Mouse (Mus musculus): ENCODE results near the gene Sec23b.

The Sec23b gene

DNA sequence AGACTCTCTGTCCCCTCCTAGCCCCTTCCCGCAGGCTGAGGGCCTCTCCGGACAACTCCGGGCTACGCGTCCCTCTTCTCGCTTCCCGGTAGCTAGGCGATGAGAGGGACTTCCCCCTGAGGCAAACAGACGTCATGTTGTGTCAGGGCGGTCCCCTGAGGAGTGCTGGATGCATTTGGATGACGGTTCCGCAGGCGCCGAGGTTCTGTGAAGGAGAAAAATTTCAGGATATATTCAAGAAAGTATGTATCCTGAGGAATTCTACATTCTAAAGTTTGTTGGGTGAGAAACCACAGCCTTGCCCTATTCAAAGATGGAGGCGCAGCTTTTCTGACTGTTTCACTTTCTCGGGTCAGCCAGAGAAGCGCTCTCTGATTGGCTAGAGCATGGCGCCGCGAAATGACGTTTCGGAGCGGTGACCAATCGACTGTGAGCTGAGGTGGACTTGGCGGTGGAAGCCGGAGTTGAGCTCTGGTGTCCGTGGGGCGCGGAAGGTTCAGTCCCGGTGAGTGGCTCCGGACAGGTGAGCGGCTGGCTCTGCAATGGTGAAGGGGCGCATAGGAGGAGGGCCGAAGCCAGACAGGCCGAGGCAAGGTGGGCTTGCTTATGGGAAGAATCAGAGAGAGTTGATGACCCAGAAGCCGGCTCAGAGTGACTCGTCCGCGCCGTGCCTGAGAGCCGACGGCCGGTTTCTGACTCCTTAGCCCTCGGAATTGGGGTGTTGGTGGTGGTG lies at the start of gene Sec23b:
Gene Sec23b, plus strand, starts transcription at position 410 of the 733 bp plus-strand sequence.
- CTCF ChIA-PET = interaction anchor here in 3 of 4 experiments (0.6 to 1.0 kb wide), 4 partner anchors 13 to 257 kb away, joined by 3 to 5 read pairs (median 4); partner anchors contain the start of gene Dtd1 (in 1 of the 3)
- POLR2A ChIA-PET = interaction anchor here (0.6 to 2.4 kb wide), 57 partner anchors 9 to 545 kb away, joined by 3 to 33 read pairs (median 4); partner anchors contain the start of genes Dtd1 (in 3 of the 4), Dzank1 (in 3 of the 4), Smim26 (in 3 of the 4) and Polr3f (in 2 of the 4)

GRCm38 (mm10) chr2:144514619-144515018 lies 41.4 kb upstream of the Sec23b start:
- POLR2A ChIA-PET = interaction anchor here in 1 of 4 experiments (0.7 kb wide), 1 partner anchor 146 kb away, joined by 3 read pairs; the partner anchor contains the start of genes Kat14 and Pet117
- CTCF ChIA-PET = no interaction called here

DNA sequence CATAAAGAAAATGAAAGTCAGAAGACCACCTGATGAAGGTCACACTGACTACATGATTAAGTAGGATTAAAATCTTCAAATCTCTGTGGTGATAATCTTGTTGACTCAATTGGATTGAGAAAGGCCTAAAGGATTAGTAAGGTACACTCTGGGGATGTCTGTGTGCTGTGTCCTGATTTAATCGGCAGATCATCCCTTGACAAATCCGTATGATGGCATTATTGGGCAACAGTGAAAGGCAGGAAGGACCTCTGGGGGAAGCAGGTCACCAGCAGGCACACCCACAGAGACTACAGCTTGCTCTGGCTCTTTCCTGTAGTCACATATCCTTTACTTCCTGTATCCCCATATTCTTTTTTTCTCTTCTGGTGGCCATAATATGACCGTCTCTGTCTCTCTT lies 36.3 kb upstream of the Sec23b start:
- ChIA-PET CTCF (no interaction called here), POLR2A (interaction anchor here in 1 of 4 experiments (1.4 kb wide), 1 partner anchor 29 kb away, joined by 4 read pairs; no protein-coding TSS in a partner anchor)

DNA sequence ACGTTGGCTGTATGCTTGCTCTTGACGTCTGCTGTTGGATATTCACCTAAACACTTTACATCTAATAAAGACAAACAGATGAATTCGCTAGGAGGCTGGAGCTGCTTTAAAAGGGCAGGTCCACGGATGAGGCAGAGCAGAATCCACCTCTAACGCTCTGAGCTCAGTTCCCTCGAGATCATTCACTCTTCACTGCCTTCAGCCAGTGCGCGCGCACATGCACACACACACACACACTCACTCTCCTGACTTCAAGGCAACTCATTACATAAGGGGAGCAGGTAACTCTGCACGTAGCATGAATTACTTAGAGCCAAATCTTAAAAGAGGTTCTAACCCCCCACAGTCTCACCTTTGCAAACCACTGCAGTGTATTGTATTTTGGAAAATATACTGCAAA lies 30.2 kb upstream of the Sec23b start:
- ChIA-PET CTCF (interaction anchor here in 1 of 4 experiments (0.8 kb wide), 1 partner anchor 199 kb away, joined by 3 read pairs; no protein-coding TSS in a partner anchor), POLR2A (interaction anchor here in 3 of 4 experiments (0.6 to 2.4 kb wide), 4 partner anchors 25 to 242 kb away, joined by 3 to 16 read pairs (median 5); partner anchors contain the start of genes Rbbp9 (in 1 of the 3) and Sec23b (in 1 of the 3))

GRCm38 (mm10) chr2:144526981-144527820 lies 28.8 kb upstream of the Sec23b start, which contains the start of the genes Dzank1 and Polr3f:
TSS of gene Dzank1 (minus strand) at chr2:144527414.
TSS of gene Polr3f (plus strand) at chr2:144527718.
- POLR2A ChIA-PET = interaction anchor here (0.6 to 2.4 kb wide), 32 partner anchors 8 to 195 kb away, joined by 3 to 33 read pairs (median 4); partner anchors contain the start of genes Rbbp9 (in 3 of the 4), Sec23b (in 3 of the 4), Dtd1 (in 1 of the 4) and Ovol2 (in 1 of the 4)
- CTCF ChIA-PET = interaction anchor here in 1 of 4 experiments (0.6 to 0.9 kb wide), 2 partner anchors 25 to 66 kb away, joined by 3 read pairs; no protein-coding TSS in a partner anchor

- POLR2A ChIA-PET = interaction anchor here in 3 of 4 experiments (0.7 to 2.4 kb wide), 18 partner anchors 10 to 111 kb away, joined by 3 to 33 read pairs (median 5); partner anchors contain the start of genes Rbbp9 (in 3 of the 3), Sec23b (in 2 of the 3) and Smim26 (in 1 of the 3)
- CTCF ChIA-PET = no interaction called here
These were observed 28.2 kb upstream of the Sec23b start for GRCm38 (mm10) chr2:144527821-144528174.

- POLR2A ChIA-PET = interaction anchor here in 1 of 4 experiments (1.5 to 4.1 kb wide), 2 partner anchors 10 to 13 kb away, joined by 4 to 24 read pairs; partner anchors contain the start of genes Dzank1, Polr3f and Rbbp9
- CTCF ChIA-PET = no interaction called here
These were observed 18.9 kb upstream of the Sec23b start for GRCm38 (mm10) chr2:144537123-144537522.

DNA sequence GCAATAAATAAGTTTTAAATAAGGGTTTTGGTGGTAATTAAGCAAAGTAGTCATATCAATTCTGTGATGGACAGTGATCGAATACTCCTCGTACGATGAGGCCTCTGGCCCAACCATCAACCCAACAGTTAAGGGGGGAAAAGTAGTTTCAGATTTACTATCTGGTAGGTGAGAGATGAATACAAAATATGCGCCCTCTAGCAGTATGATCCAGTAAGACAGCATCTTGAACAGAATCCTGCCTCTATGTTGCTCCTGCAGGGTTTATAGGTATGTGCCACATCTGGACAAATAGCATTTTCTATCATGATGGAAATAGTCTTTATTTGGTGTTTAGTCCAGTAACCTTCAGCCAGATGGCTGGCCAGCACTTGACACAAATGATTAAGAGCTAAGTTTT lies 14.8 kb upstream of the Sec23b start:
- ChIA-PET POLR2A (interaction anchor here in 2 of 4 experiments (1.5 to 4.1 kb wide), 6 partner anchors 9 to 51 kb away, joined by 4 to 24 read pairs (median 6); partner anchors contain the start of genes Rbbp9 (in 2 of the 2), Sec23b (in 2 of the 2), Dzank1 (in 1 of the 2) and Polr3f (in 1 of the 2)), CTCF (no interaction called here)

DNA sequence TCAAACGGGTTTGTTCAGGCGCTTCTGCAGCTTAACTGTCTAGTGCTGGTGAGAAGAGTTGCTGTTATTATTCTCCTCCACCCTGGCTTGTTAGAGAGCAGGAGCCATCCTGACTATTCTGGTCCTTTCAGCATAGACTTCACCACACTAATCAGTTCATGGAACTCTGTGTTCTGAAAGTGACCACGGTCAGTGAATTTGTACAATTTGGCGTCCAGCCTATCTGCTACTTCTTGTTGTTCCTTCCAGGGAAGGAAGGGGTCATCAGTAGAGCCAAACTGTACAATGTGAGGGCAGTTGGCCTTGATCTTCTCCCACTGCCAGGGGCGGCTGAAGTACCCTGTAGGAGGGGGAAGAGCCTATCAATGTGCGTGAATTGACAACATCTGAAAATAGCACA lies 12.4 kb upstream of the Sec23b start:
- ChIA-PET POLR2A (interaction anchor here in 2 of 4 experiments (1.1 to 1.2 kb wide), 2 partner anchors 16 to 32 kb away, joined by 3 to 4 read pairs; partner anchors contain the start of genes Dzank1 (in 1 of the 2) and Polr3f (in 1 of the 2)), CTCF (no interaction called here)

- ChIA-PET CTCF (no interaction called here), POLR2A (interaction anchor here in 1 of 4 experiments (0.7 to 3.0 kb wide), 2 partner anchors 12 to 18 kb away, joined by 3 to 11 read pairs; partner anchors contain the start of gene Sec23b)
These were observed 11.4 kb upstream of the Sec23b start for GRCm38 (mm10) chr2:144544630-144545029.

- ChIA-PET CTCF (no interaction called here), POLR2A (interaction anchor here in 1 of 4 experiments (0.7 to 3.0 kb wide), 2 partner anchors 11 to 18 kb away, joined by 3 to 11 read pairs; partner anchors contain the start of gene Sec23b)
These were observed 11.0 kb upstream of the Sec23b start for GRCm38 (mm10) chr2:144545061-144545460.

GRCm38 (mm10) chr2:144545481-144545880 lies 10.5 kb upstream of the Sec23b start:
- POLR2A ChIA-PET = interaction anchor here in 1 of 4 experiments (3.0 kb wide), 1 partner anchor 11 kb away, joined by 11 read pairs; the partner anchor contains the start of gene Sec23b
- CTCF ChIA-PET = no interaction called here

GRCm38 (mm10) chr2:144547559-144547958 lies 8.5 kb upstream of the Sec23b start:
- POLR2A ChIA-PET = interaction anchor here in 2 of 4 experiments (1.1 to 1.8 kb wide), 4 partner anchors 8 to 53 kb away, joined by 3 to 6 read pairs (median 4); partner anchors contain the start of gene Sec23b (in 1 of the 2)
- CTCF ChIA-PET = no interaction called here

GRCm38 (mm10) chr2:144550529-144550928 lies 5.5 kb upstream of the Sec23b start, which contains the start of gene Rbbp9:
TSS of gene Rbbp9 (minus strand) at chr2:144550869.
- POLR2A ChIA-PET = interaction anchor here in 3 of 4 experiments (0.6 to 3.1 kb wide), 27 partner anchors 9 to 1155 kb away, joined by 3 to 24 read pairs (median 4); partner anchors contain the start of genes Dtd1 (in 3 of the 3), Dzank1 (in 3 of the 3), Smim26 (in 3 of the 3) and Polr3f (in 2 of the 3)
- CTCF ChIA-PET = interaction anchor here in 1 of 4 experiments (1.5 kb wide), 1 partner anchor 43 kb away, joined by 7 read pairs; the partner anchor contains the start of gene Smim26

DNA sequence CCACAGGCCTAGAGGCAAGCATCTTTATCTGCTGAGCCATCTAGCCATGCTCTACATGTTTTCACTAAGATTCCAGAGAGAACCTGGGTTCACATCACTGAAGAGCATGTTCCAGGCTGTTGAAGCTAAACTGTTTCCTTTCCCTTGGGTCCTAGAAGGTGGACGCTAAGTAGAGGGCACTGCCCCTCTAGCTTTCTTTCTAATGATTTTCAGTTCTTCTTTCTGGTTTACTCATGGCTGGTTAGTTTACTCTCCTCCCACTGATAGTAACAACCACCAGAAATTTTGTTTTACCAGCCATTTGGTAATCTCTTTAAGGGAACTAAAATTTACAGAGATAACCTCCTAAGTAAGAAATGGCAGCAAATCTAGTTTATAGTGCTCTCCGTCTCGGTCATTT lies 2.1 kb upstream of the Sec23b start:
- ChIA-PET POLR2A (interaction anchor here in 1 of 4 experiments (1.6 kb wide), 1 partner anchor 39 kb away, joined by 5 read pairs; no protein-coding TSS in a partner anchor), CTCF (no interaction called here)

DNA sequence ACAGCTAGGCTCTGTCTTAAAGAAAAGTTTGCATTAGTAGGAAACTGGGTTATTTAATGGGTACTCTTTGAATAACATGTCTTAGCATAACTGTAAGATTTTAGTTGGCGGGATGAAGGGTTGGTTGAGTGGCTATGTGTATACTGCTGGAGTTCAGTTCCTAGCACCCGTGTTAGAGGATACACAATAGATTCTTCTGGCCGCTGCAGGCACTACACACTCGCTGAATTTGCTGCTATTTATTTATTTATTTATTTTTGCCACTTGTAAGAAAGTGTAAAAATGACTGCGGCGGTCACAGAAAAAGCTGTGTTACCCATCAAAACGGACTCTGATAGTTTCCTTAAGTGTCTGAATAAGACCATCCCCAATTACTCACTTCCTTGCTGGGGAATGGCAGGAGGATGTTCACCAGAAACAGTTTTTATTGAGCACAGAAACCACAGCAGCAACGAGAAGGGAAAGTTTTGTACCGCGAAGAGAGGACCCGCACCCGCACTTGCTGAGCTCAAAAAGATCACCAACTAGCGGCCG lies 676 bp upstream of the Sec23b start:
- ChIA-PET CTCF (interaction anchor here in 3 of 4 experiments (0.6 to 1.0 kb wide), 4 partner anchors 14 to 258 kb away, joined by 3 to 5 read pairs (median 4); partner anchors contain the start of gene Dtd1 (in 1 of the 3)), POLR2A (interaction anchor here (0.8 to 2.4 kb wide), 46 partner anchors 8 to 544 kb away, joined by 3 to 33 read pairs (median 5); partner anchors contain the start of genes Dtd1 (in 3 of the 4), Smim26 (in 3 of the 4), Dzank1 (in 2 of the 4) and Polr3f (in 2 of the 4))

GRCm38 (mm10) chr2:144588723-144589122 lies 32.7 kb downstream of the Sec23b start:
- ChIA-PET CTCF (interaction anchor here in 2 of 4 experiments (0.6 to 1.0 kb wide), 2 partner anchors 11 to 22 kb away, joined by 3 read pairs; partner anchors contain the start of gene Dtd1 (in 1 of the 2)), POLR2A (interaction anchor here in 1 of 4 experiments (1.8 kb wide), 1 partner anchor 39 kb away, joined by 6 read pairs; the partner anchor contains the start of gene Rbbp9)
